Mouse (Mus musculus) yolk sac, embryonic 10.5 days (tissue): ENCODE measurements around the gene Exoc4.

Experiments used
- DNase-seq: peaks from one replicate; pipeline ENCODE4 v3.0.0-alpha.2; 2017; ENCODE audit warnings: low spot score

Exoc4 gene

DNA sequence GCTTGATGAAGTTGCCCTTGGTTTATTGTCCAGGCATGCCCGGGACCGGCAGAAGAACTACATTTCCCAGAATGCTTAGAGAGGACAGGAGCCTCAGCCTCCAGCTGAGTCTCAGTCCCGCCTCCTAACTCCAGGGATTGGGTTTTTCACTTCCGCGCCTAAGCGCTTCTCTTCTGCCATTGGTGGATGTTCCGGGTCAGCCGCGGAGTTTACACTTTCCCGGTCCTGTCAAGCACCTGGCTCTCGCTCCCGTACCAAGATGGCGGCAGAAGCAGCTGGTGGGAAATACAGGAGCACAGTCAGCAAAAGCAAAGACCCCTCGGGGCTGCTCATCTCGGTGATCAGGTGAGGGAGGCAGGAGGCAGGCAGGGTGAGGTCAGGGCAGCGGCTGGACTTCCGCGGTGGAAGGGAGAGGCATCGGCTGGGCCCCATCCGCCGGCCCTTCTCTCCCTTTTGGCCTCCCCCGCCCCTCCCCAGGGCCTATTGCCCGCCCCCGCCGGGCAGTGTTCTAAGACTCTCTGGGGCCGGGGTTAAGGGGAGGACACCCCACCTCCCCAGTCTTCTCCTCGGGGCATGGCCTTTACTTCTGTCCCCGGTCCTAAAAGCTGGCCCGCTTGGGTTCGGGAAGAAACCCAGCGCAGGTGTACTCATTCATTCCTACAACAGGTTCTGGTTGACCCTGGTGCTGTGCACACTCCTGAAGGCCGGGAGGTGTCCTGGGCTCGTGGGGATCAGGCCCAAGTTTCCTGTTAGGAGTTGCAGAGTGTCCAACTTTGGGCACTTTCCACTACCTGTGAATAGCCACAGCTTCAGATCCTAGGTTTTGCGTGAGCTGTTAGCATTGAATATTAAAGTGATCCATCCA, at the start of gene Exoc4:
Gene Exoc4 (plus strand): TSS at position 192 of the 865 bp plus-strand sequence.
- DNase-seq: peak; percentile 96

DNA sequence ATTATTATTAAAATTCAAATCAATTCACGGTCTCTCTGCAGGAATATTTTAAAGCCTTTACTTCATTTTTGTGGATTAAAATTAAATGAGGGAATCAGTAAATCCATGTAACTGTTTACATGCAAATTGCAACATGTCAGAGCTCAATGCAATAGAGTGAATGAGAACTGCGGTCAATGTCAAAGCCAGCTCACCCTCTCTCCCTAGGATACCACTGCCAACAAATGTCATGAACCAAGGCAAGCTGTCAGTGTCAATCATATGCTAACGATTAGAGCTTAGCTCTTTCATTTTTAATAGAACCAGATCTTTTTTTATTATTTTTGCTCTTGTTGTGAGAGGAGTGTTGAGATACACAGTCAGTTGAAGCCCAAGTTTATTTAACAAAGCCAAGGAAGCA, 30.1 kb upstream of the Exoc4 start:
- DNase-seq: no peak

DNA sequence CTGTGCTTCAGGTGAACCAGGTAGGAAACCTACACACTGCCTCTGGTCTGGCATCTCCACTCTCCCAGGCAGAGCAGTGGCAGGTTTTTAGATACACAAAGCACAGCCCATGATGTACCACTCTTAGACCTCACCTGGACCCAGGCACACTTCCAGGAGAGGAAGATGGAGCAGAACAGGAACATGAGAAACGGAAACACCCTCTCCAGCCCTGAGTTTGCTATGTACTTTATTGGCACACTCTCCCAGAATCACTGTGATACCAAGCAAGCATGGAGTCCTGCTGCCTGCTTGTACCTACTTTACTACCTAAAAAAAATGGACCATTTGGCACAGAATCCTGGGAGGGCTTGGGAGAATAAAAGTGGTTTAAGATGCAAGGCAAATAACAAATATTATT, 22.2 kb upstream of the Exoc4 start:
- DNase-seq: no peak

DNA sequence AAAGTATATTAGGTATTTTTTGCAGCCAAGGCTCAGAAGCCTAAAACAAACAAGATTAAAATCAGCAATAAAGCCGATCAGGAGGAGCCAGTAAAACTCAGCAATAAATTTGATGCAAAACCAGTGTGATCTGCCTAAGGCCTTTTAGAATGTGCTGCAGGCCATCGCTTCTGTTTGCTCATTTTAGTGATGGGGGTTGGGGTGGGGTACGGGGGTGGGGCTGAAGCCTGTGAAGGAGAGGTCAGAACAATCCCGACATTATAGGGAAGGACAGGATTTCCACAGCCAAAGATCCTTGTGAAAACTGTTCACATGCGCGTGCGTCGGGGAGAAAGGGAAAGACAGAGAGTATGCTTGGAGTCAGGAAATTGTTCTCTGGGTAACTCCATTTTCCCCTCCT, 21.5 kb upstream of the Exoc4 start:
- no peak for DNase-seq

DNA sequence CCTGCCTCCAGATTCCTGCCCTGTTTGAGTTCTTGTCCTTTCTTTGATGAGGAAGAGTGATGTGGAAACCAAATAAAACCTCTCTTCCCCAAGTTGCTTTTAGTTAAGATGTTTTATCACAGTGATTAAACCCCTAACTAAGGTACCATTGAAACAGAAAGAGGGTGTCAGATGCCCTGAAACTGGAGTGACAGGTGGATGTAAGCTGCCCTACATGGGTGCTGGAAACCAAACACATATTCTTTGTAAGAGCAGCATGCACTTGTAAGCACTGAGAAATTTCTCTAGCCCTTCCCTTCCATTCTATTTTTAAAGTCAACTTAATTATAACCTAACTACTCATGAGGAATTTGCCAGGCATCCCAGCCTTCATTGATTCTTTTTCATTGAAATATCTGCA, 7.6 kb upstream of the Exoc4 start:
- DNase-seq: no peak

DNA sequence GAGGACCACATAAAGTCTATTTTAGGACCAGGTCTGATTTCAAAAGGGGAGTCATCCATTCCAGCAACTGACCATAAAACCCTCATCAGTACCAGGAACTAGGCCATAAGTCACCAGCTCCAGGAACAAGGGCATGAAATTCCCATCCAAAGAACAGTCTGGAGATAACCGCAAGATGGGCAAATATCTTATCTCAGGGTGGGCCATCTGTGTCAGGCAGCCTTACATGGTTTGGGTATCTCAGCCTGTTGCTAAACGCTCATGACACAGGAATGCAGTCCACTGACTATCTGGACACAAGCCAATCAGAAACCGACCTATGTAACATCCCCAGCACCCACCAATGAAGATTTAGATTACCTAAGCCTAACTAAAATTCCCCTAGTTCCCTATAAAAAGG, 4.3 kb upstream of the Exoc4 start:
- DNase-seq: no peak

DNA sequence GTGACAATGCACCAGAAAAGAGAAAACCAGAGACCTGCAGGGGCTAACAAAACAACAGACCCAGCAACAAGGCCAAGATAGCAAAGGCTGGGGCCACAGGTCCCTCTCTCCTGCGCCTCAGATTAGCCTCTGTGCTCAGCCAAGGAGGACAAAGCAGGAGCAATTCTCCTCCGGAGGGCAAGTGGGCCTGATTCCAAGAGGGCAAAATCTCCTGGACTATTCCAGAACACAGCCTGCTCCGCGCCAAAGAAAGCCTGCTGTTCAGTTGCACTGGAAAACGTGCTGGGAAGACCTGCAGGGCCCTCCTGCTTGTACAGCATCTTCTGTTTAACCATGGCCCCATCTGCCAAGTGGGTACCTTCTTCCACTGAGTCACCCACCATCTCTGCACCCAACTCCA, 1.7 kb upstream of the Exoc4 start:
- no peak for DNase-seq

DNA sequence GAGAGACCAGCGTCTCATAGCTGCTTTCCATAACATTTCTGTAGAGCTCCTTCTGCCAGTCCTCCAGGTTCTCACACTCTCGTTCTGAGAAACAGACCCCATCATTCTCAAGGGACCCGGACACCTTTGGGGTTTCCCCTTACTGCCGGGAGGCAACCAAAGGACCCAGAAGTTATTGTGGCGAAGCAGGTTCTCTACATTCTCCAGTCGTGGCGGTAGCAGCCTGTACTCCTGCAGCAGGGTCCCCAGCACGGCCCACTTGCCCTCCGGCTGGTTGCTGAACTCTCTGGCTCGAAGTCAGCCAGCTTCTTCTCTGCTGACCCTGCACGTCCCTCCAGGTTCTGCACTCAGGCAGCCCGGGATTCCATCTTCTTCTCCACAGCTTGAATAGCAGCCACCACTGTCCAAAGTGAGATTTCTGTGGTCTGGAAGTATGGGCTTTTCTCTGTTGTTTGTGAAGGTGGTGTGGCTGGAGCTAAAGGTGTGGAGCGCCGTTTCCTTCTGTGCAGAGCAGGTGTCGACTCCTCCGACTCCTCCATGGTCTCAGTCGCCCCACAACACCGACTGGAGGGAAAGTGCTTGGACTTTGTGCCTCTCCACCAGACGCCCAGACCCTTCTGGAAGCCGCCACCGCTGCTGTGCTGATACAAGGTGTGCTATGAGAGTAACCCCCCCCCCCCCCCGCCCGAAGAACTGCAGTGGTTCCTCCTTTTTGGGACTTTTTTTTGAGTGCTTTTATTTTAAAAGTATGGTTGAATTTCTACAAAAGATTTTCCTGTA, 1.1 kb upstream of the Exoc4 start:
- no peak for DNase-seq

DNA sequence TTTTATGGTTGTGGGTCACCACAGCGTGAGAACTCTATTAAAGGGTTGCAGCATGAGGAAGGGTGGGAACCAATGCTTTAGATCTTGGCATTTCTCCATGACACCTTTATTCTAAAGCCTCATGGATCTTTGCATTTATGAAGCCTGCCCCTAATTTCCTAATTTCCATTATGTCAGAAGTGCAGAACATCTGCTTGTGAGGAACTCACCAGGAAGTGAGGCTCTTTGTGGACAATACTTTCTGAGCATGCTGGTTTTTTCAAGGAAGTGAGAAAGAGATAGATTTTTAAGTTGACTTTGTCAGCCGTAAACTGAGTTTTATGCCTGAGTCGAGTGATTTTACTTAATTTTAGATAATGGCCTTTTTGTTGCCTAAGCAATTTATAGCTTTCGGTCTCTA, 7.8 kb downstream of the Exoc4 start:
- no peak for DNase-seq

DNA sequence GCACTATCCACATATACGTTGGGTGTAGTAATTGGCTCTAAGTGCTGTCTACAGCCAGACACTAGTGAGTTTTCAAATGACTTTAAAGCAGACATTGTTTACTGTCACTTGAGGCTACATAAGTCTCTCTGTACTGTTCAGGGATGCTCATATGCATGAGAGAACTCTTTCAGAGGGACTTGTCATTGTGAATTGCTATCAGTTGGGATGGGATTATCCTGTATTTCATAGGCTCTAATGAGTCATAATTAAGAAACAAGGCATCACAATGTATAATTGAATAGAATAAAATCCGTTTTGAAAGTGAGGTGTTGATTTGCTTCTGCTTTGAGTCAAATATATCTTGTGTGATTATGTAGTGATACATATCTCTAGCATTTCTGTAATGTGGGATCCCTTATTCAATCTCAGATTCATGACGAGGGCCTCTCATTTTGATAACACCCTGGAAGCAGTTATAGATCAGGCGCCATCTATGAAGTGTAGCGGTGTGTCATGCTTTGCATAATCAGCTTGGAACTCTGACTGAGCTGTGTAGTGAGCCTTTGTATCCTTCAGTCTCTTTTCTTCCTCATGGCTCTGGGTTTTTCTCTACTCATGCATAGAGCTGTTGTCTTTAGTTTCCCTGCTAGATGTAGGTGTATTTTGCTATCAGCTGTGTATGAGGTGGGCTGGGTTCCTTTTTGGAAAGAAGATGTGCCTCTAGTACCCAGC, 8.3 kb downstream of the Exoc4 start:
- DNase-seq: no peak

DNA sequence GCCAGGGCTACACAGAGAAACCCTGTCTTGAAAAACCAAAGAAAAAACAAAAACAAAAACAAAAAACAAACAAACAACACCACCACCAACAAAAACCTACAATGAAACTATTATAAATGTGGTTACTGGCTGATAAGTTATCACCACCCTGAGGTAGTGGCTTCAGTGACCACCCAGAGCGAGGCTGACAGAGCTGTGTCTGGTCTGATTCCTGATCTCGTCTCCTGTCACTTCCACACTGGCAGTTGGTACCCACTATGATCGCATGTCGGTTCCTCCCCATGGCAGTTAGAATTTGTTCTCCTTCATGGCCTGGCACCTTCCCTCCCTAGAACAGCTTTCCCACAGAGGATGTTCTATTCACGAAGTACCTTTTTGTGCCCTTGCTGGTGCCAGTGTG, 11.0 kb downstream of the Exoc4 start:
- DNase-seq: no peak

DNA sequence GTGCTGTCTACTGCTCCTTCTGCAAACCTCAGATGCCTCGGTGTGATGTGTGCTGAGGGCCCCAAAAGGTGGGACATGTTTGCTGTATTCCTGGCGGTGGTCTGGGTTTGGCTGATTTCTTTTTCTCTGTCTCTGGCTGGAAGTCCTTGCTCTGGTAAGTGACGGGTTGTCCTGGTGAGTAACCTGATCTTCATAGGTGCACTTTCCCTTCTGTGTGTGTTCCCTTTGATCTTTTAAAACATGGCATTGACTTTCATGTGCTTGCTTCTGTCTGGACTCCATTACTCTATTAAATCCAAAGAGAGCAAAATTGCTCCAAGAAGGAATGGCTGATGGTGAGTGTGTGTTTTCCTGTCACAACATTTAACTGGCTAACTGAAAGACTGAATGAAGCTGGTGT, 12.7 kb downstream of the Exoc4 start:
- no peak for DNase-seq

DNA sequence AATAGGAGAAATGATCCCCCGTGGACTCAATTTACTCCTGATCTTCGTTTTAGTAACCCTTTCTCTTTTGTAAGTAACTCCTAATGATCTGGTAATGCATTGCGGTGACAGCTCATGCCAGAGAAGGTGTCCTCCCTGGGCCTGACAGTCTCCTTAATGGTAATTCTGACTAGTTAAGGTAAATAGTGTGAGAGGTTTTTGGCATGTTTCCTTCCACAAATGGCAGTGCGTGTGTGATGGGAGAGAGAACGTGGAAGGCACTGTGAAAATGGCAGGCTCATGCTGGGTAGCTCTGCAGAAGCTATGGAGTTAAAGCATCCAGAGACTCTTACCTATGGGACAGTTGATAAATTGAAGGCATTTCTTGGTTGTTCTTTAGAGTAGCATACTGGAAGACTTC, 15.1 kb downstream of the Exoc4 start:
- no peak for DNase-seq

DNA sequence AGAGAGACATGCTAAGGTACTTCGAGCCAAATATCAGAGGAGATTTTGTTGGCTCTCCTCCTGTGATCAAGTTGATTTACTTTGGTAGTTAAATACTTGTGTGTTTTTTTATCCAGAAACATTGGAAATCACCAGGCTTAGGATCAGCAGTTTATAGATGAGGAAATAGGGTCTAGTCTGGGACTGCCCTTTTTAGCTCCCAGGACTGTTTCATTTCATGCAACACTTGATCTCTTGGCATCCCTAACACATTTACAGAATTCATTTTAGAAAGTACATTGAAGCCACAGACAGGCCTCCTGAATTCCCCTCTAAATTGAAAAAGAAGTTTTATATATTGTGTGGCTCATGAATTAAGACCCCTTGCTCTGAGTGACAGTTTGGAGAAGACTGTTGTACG, 15.5 kb downstream of the Exoc4 start:
- no peak for DNase-seq

DNA sequence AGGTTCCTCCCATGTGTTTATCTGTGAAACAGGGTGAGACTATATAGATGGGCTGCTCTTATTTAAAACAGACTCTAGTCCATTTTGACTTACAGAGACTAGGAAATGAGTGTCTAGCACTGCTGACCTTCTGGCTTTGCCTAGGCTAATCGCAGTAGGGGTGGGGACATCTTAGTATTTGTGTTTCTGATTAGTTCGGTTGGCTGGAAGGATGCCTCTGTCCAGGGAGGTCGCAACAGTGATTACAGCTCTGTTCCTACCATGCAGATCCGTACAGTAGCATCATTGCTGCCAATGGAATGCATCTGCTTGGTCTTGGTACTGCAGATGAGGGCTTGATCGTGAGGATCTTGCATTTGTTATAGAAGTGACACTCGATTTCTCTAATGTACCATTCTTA, 18.7 kb downstream of the Exoc4 start:
- no peak for DNase-seq

DNA sequence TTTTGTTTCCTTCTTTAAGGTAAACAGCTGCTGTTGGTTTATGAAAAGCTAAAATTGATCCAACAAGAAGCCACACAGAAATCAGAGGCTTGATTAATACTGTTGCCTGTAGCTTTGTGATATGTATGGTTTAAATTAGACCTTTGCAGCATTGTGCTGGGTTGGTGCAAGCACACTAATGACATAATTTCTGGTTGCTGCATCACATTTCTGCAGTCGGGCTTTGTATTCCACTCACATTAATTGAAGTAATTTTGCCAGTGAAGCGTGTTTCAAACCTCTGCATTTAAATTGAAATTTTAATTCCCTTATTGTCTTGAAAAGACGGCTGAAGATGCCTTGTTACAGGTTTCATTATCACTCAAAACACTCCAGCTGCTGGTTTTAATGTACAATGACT, 34.6 kb downstream of the Exoc4 start:
- DNase-seq: no peak

DNA sequence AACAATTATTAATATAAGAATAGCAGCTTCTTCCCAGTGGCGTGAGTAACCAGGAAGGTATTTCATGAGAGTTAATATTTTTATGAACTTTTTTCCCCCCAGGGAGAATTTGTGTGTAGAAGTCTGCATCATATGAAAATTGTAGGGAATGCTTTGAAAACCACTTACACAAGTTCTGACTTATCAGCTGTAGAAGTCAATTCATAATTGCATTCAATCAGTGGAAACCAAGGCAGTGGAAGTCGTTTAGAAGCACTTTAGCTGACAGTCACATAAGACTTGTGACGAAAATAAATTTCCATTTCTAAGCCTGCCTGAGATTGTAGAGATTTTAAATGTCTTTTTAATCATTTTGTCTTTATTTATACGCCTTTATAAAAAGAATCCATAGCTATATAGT, 35.1 kb downstream of the Exoc4 start:
- no peak for DNase-seq

DNA sequence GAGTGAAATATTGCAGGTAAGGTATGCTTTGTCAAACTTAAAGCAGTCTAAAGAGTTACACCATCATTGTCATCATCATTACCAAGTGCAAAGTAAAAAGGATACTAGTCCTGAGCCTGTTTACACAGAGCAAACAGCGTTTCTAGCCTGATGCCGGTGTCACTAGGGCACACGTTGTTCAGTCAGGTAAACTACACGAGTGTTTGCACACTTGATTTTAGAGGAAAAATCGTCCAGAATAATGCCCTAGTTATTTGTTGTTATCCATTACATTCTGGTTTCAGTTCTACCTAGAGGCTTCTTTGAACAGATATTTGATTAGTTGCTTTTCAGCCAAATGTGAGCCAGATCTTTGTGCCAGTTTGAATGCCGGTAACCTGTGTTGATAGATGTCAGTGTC, 37.5 kb downstream of the Exoc4 start:
- no peak for DNase-seq

DNA sequence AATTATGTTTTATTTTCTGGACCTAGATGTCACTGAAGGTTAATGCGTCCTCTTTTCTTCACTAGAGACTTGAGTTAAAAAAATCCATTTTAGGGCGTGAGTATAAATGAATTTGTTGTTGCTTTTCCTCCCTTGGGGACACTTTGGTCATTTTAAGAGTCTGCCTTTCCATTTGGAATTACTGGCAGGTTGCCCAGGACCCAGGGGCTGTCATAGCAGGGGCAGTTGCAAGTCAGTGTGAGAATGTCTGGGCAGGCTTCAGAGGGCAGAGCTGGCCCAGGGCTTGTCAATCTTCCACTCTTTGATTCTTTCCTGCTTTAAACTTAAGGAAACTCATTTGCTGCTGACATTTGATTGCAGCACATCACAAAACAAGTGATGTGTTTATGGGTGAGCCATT, 45.7 kb downstream of the Exoc4 start:
- no peak for DNase-seq

DNA sequence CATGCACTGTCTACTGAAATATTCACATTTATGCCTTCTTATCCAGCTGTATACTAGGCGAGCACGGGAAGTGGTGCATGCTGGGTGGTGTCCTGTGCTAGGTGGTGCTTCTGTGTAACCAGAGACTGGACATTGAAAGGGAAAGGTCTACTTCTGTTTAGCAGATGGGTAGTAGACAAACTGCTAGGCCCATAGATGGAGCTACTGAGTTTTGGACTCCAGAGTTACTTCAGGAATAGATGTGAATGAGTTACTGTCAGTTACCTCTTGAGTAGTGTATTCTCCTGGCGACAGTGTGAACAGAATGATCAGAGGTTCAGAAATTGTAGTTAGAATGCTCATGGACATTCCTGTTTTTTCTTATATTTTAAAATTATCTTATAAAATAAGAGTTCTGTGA, 48.7 kb downstream of the Exoc4 start:
- DNase-seq: no peak

DNA sequence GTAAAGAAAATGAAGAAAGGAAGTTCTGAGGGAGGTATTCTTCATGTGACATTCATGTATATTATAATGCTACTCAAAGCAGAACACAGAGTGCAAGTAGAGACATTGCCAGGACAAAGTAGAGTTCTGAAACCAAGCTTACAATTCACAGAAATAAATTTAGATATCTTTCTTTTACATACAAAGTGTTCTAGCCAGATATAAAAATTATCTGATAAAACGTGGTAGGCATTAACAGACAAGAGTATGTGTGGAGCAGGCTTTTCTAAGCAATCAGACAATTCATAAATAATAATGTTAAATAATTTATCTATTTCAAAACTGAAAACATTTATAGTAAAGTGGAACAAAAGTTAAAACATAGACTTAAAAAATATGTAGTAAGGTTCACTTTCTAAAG, 49.9 kb downstream of the Exoc4 start:
- no peak for DNase-seq

DNA sequence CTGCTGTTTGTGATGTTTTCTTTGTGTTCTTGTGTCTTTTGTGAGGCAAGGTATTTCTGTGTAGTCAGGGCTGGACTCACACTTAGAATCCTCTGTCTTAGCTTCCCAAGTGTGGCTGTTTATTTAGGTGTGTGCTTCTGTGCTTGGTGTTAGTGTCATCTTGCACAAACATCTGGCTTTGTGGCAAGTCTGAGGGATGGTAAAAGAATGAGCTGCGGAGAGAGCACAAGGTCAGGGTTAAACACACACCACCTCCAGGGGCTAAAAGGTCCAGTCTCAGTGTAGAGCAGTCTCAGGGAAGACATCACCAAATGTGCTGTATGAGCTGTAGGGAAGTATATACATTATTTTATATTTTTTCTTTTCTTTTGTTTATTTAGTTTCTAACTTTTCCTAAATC, 57.1 kb downstream of the Exoc4 start:
- no peak for DNase-seq

DNA sequence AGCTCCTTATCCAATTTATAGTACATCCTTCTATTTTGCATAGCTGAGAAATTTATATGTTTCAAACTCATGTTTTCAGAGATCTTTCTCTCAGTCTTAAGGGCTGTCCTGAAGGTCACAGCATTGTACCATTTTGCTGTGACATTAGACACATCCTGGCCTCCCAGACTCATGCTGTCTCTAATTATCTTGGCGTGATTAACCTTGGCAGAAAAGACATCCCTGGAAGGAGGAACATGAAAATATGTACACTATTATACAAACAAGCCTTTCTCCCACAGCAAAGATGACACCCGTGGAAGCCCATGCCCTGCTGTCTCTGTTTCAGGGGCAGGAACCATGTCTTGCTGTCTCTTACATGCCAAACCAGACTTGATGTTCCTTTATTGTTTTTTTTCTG, 59.8 kb downstream of the Exoc4 start:
- DNase-seq: no peak
